Mouse (Mus musculus): ENCODE results near the gene Dip2b. TPM values are rescaled to one million over a fixed set of nuclear protein-coding genes. Genes with fewer than 3 reads are reported as not detected.

Dip2b gene
- polyA plus RNA-seq, 1 experiment from 2014 or later: 20.7 TPM

GRCm38 (mm10) chr15:100188962-100189404 lies 150.5 kb downstream of the Dip2b start:
- WGBS: 57% methylated on average over 14 of the region's 14 CpGs
- Histone ChIP-seq H3K27me3 (ENCODE audit: control insufficient read depth, insufficient read depth, low read length) (no peaks in the 10 kb centered on the region), H3K4me2 (replicated peaks; ENCODE audit: low read depth, low read length) (no peak overlapping the region), H3K36me3 (ENCODE audit: control insufficient read depth, insufficient read depth, low read length) (peaks cover 71% of the 10 kb centered on the region), H3K9ac (ENCODE audit: low read depth, low read length) (no peak overlapping the region), H3K4me1 (ENCODE audit: control insufficient read depth, insufficient read depth, low read length) (no peaks in the 10 kb centered on the region), H3K4me3 (ENCODE audit: low read length) (no peak overlapping the region), H3K9me3 (ENCODE audit: control insufficient read depth, low read length) (no peaks in the 10 kb centered on the region), H3K27ac (ENCODE audit: low read depth, low read length) (no peak overlapping the region; the same call in 1 of the 2 replicates)
- ATAC-seq (ENCODE audit: low FRiP score, low TSS enrichment): peak; percentile 66

DNA sequence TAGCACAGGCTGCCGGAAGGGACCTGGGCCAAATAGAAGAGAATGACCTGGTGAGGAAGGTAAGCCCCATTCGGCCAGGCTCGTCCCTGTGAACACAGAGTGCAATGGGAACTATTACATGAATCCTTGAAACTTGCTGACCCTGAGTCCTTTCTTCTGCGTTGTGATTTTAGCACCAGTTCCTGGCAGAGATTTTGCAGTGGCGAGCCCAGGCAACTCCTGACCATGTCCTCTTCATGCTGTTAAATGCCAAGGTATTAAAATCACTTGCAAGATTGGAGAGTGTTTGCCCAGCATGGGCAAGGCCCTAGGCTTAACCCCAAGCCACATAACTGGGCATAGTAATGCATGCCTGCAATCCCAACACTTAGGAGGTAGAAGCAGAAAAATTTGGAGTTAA lies 151.6 kb downstream of the Dip2b start:
- no peak overlapping the region for H3K9ac ChIP-seq (ENCODE audit: low read depth, low read length)
- H3K4me3 ChIP-seq (ENCODE audit: low read length): no peak overlapping the region
- H3K27me3 ChIP-seq (ENCODE audit: control insufficient read depth, insufficient read depth, low read length): no peaks in the 10 kb centered on the region
- WGBS: 95% methylated on average over 5 of the region's 5 CpGs
- H3K9me3 ChIP-seq (ENCODE audit: control insufficient read depth, low read length): no peaks in the 10 kb centered on the region
- H3K27ac ChIP-seq (ENCODE audit: low read depth, low read length): no peak overlapping the region
- no peaks in the 10 kb centered on the region for H3K4me1 ChIP-seq (ENCODE audit: control insufficient read depth, insufficient read depth, low read length)
- H3K36me3 ChIP-seq (ENCODE audit: control insufficient read depth, insufficient read depth, low read length): peaks cover 73% of the 10 kb centered on the region
- H3K4me2 ChIP-seq (replicated peaks; ENCODE audit: low read depth, low read length): no peak overlapping the region
- no peak for ATAC-seq (ENCODE audit: low FRiP score, low TSS enrichment)

GRCm38 (mm10) chr15:100198983-100199745 lies 160.7 kb downstream of the Dip2b start:
- WGBS: 89% methylated on average over 11 of the region's 11 CpGs
- Histone ChIP-seq H3K4me2 (replicated peaks; ENCODE audit: low read depth, low read length) (no peak overlapping the region), H3K9ac (ENCODE audit: low read depth, low read length) (no peak overlapping the region), H3K4me3 (ENCODE audit: low read length) (no peak overlapping the region), H3K27me3 (ENCODE audit: control insufficient read depth, insufficient read depth, low read length) (no peaks in the 10 kb centered on the region), H3K36me3 (ENCODE audit: control insufficient read depth, insufficient read depth, low read length) (peaks cover 66% of the 10 kb centered on the region), H3K4me1 (ENCODE audit: control insufficient read depth, insufficient read depth, low read length) (no peaks in the 10 kb centered on the region), H3K9me3 (ENCODE audit: control insufficient read depth, low read length) (no peaks in the 10 kb centered on the region), H3K27ac (ENCODE audit: low read depth, low read length) (no peak overlapping the region)
- no peak for ATAC-seq (ENCODE audit: low FRiP score, low TSS enrichment)

DNA sequence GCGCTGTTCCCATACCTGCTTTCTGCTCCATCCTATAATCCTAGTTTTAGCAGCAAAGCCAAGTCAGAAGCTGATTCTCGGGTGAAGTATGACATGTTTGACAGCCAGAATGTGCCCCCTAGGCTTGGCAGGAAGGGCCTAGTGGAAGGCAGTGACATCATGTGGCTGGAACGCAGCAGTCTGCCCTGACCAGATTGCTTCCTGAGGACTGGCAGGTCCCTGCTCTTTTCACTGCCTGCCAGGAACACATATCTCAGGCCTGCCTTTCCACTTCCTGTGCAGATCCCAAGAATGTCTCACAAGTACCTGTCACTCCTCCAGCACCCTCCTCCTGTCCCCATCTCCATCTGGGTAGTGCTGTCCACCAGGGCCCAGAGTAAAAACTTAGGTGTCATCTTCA lies 161.3 kb downstream of the Dip2b start:
- WGBS: 80% methylated on average over 3 of the region's 3 CpGs
- ATAC-seq (ENCODE audit: low FRiP score, low TSS enrichment): no peak
- peaks cover 64% of the 10 kb centered on the region for H3K36me3 ChIP-seq (ENCODE audit: control insufficient read depth, insufficient read depth, low read length)

GRCm38 (mm10) chr15:100201806-100202205 lies 163.3 kb downstream of the Dip2b start:
- WGBS: 84% methylated on average over 3 of the region's 3 CpGs
- H3K4me1 ChIP-seq (ENCODE audit: control insufficient read depth, insufficient read depth, low read length): no peaks in the 10 kb centered on the region
- H3K4me3 ChIP-seq (ENCODE audit: low read length): no peak overlapping the region
- peaks cover 67% of the 10 kb centered on the region for H3K36me3 ChIP-seq (ENCODE audit: control insufficient read depth, insufficient read depth, low read length)
- no peak overlapping the region for H3K9ac ChIP-seq (ENCODE audit: low read depth, low read length)
- H3K27me3 ChIP-seq (ENCODE audit: control insufficient read depth, insufficient read depth, low read length): no peaks in the 10 kb centered on the region
- H3K4me2 ChIP-seq (replicated peaks; ENCODE audit: low read depth, low read length): no peak overlapping the region
- no peaks in the 10 kb centered on the region for H3K9me3 ChIP-seq (ENCODE audit: control insufficient read depth, low read length)
- H3K27ac ChIP-seq (ENCODE audit: low read depth, low read length): no peak overlapping the region
- no peak for ATAC-seq (ENCODE audit: low FRiP score, low TSS enrichment)

More for the DNA sequence above, 161.3 kb downstream of the Dip2b start:
- H3K27ac ChIP-seq (ENCODE audit: low read depth, low read length): no peak overlapping the region
- no peak overlapping the region for H3K9ac ChIP-seq (ENCODE audit: low read depth, low read length)
- no peak overlapping the region for H3K4me3 ChIP-seq (ENCODE audit: low read length)
- H3K4me1 ChIP-seq (ENCODE audit: control insufficient read depth, insufficient read depth, low read length): no peaks in the 10 kb centered on the region
- H3K27me3 ChIP-seq (ENCODE audit: control insufficient read depth, insufficient read depth, low read length): no peaks in the 10 kb centered on the region
- H3K9me3 ChIP-seq (ENCODE audit: control insufficient read depth, low read length): no peaks in the 10 kb centered on the region
- H3K4me2 ChIP-seq (replicated peaks; ENCODE audit: low read depth, low read length): no peak overlapping the region

DNA sequence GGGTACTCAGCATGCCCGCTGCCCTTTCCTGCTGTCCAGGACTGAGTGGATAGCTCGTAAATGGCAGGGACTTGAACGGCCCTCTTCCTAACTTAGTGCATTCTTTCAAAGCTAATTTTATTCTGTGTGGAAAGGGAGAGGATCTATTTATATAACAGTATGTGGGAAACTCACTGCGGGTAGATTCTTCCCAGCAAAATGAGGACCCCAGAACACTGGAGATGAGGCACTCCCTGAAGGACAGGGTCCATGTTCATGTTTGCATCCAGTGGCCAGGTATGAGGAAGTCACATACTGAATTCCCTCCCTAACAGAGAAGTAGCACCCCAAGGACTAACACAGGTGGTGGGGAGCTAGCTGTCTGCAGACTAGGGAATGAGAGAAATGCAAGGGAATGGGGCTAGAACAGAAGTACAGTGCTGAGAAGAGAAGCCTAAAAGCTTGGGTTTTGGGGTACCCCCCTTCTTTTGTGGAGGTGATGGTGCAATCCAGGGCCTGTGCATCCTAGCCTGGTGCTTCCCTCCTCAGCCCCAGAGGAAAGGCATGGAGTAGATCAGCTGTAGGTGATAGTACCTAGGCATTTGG lies 164.1 kb downstream of the Dip2b start:
- Histone ChIP-seq H3K4me1 (ENCODE audit: control insufficient read depth, insufficient read depth, low read length) (no peaks in the 10 kb centered on the region), H3K27ac (ENCODE audit: low read depth, low read length) (no peak overlapping the region), H3K9ac (ENCODE audit: low read depth, low read length) (no peak overlapping the region), H3K36me3 (ENCODE audit: control insufficient read depth, insufficient read depth, low read length) (peaks cover 72% of the 10 kb centered on the region), H3K4me2 (replicated peaks; ENCODE audit: low read depth, low read length) (no peak overlapping the region), H3K27me3 (ENCODE audit: control insufficient read depth, insufficient read depth, low read length) (no peaks in the 10 kb centered on the region), H3K4me3 (ENCODE audit: low read length) (no peak overlapping the region), H3K9me3 (ENCODE audit: control insufficient read depth, low read length) (no peaks in the 10 kb centered on the region)
- WGBS: 93% methylated on average over 4 of the region's 4 CpGs
- no peak for ATAC-seq (ENCODE audit: low FRiP score, low TSS enrichment)

DNA sequence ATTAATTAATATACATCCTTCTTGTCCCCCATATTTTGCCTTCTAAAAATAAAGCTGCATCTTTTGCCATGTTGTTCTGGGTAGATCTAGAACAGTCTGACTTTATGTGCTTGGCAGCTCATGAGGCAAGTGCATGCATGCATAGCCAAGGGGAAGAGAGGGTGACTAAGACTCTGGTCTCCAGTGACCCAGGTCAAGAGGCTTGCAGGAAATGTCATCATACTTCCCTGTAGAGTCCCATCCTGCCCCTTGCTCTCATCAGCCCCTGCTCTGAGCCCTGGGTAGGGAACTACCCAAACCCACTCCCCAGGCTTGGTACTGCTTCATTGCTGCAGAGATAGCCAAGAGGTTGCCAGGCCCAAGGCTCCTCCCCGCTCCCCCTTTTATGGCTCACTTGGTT lies 166.1 kb downstream of the Dip2b start:
- Histone ChIP-seq H3K27ac (ENCODE audit: low read depth, low read length) (no peak overlapping the region), H3K9me3 (ENCODE audit: control insufficient read depth, low read length) (no peaks in the 10 kb centered on the region), H3K4me1 (ENCODE audit: control insufficient read depth, insufficient read depth, low read length) (no peaks in the 10 kb centered on the region), H3K9ac (ENCODE audit: low read depth, low read length) (no peak overlapping the region), H3K27me3 (ENCODE audit: control insufficient read depth, insufficient read depth, low read length) (no peaks in the 10 kb centered on the region), H3K36me3 (ENCODE audit: control insufficient read depth, insufficient read depth, low read length) (peaks cover 78% of the 10 kb centered on the region), H3K4me3 (ENCODE audit: low read length) (no peak overlapping the region), H3K4me2 (replicated peaks; ENCODE audit: low read depth, low read length) (no peak overlapping the region)
- 85% methylated on average over 1 of the region's 1 CpGs for WGBS
- ATAC-seq (ENCODE audit: low FRiP score, low TSS enrichment): no peak

GRCm38 (mm10) chr15:100210013-100210412 lies 171.5 kb downstream of the Dip2b start:
- Histone ChIP-seq H3K36me3 (ENCODE audit: control insufficient read depth, insufficient read depth, low read length) (peaks cover 90% of the 10 kb centered on the region), H3K27ac (ENCODE audit: low read depth, low read length) (no peak overlapping the region)
- WGBS: 100% methylated on average over 3 of the region's 3 CpGs

DNA sequence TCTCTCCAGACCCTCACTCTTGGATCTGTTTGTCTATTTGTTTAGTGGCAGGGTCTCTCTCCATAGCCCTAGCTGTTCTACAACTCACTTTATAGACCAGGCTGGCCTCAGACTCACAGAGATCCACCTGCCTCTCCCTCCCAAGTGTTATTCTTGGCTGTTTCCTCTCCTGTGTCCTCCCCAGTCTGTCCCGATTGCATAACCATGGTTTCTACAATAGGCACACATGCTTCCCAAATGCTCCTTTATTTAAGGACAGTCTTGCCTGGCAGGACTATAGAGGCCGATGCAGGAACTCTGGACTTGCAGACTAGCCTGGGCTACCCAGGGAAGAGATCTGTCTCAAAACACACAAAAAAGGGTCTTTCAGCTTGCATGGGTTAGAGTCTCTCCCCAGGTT lies 174.9 kb downstream of the Dip2b start:
- no peaks in the 10 kb centered on the region for H3K9me3 ChIP-seq (ENCODE audit: control insufficient read depth, low read length)
- no peaks in the 10 kb centered on the region for H3K27me3 ChIP-seq (ENCODE audit: control insufficient read depth, insufficient read depth, low read length)
- no peak overlapping the region for H3K27ac ChIP-seq (ENCODE audit: low read depth, low read length)
- 91% methylated on average over 2 of the region's 2 CpGs for WGBS
- H3K36me3 ChIP-seq (ENCODE audit: control insufficient read depth, insufficient read depth, low read length): peaks cover 75% of the 10 kb centered on the region
- no peak for ATAC-seq (ENCODE audit: low FRiP score, low TSS enrichment)
- no peak overlapping the region for H3K4me2 ChIP-seq (replicated peaks; ENCODE audit: low read depth, low read length)
- H3K9ac ChIP-seq (ENCODE audit: low read depth, low read length): no peak overlapping the region
- no peaks in the 10 kb centered on the region for H3K4me1 ChIP-seq (ENCODE audit: control insufficient read depth, insufficient read depth, low read length)
- H3K4me3 ChIP-seq (ENCODE audit: low read length): no peak overlapping the region

More at GRCm38 (mm10) chr15:100210013-100210412, 171.5 kb downstream of the Dip2b start:
- ATAC-seq (ENCODE audit: low FRiP score, low TSS enrichment): no peak
- Histone ChIP-seq H3K9ac (ENCODE audit: low read depth, low read length) (no peak overlapping the region), H3K9me3 (ENCODE audit: control insufficient read depth, low read length) (no peaks in the 10 kb centered on the region), H3K4me3 (ENCODE audit: low read length) (no peak overlapping the region), H3K4me2 (replicated peaks; ENCODE audit: low read depth, low read length) (no peak overlapping the region), H3K27me3 (ENCODE audit: control insufficient read depth, insufficient read depth, low read length) (no peaks in the 10 kb centered on the region), H3K4me1 (ENCODE audit: control insufficient read depth, insufficient read depth, low read length) (no peaks in the 10 kb centered on the region)
